Mouse (Mus musculus) monocyte, adult 5-6 weeks (primary cell): ENCODE measurements around the gene Zfp760. TPM values are rescaled to one million over a fixed set of nuclear protein-coding genes. Genes with fewer than 3 reads are reported as not detected.

Source experiments
- total RNA-seq: library from RNA; stranded (forward); fragments of 200-1000, 200-491, 200-594 nt; gene quantifications from 3 replicates; pipeline ENCODE4 v1.2.3, GENCODE M21; 2017

Gene Zfp760
- total RNA-seq, 1 experiment from 2014 or later = 5.2 TPM

Other genes with a start within 250 kb of the Zfp760 start
- gene Zfp53, start 218.7 kb upstream of the Zfp760 start, total RNA-seq = 39.0 to 49.6 TPM (median 42.5 TPM) in 3 replicates
- 49.3 to 103 TPM (median 59.5 TPM) in 3 replicates for gene Zfp52, start 172.2 kb upstream of the Zfp760 start, total RNA-seq
- gene Zfp948, start 140.7 kb upstream of the Zfp760 start, total RNA-seq = 0.43 to 5.9 TPM (median 5.0 TPM) in 3 replicates
- 3.7 to 9.5 TPM (median 4.5 TPM) in 3 replicates for gene Zfp983, start 57.1 kb upstream of the Zfp760 start, total RNA-seq
- gene Gm10226, start 15.9 kb upstream of the Zfp760 start, total RNA-seq = 23.5 to 31.1 TPM in 2 of 3 replicates, not detected in the other
- gene Zfp229, start 23.1 kb downstream of the Zfp760 start, total RNA-seq = 0.96 to 5.0 TPM (median 1.8 TPM) in 3 replicates
- 0.49 TPM in 1 of 3 replicates, not detected in the others for gene Zfp820, start 138.0 kb downstream of the Zfp760 start, total RNA-seq
- gene Zfp995, start 202.2 kb downstream of the Zfp760 start, total RNA-seq = 17.9 to 26.0 TPM (median 18.1 TPM) in 3 replicates